Mouse (Mus musculus): ENCODE data around the gene Gm3667.
"Not testable (repeated sequence)": the region's sequence is repeated elsewhere in the genome, so short reads cannot be mapped to it uniquely, and the experiment has no call there.

- not testable (repeated sequence) for TF ChIP-seq CTCF (IDR thresholded peaks at IDR 0.05; ENCODE audit: control insufficient read depth, insufficient read depth, insufficient replicate concordance, low read depth, low read length); POLR2A (IDR thresholded peaks at IDR 0.05; ENCODE audit: control insufficient read depth, low read depth, low read length)
Observed at GRCm38 (mm10) chr14:6840211-6840610, 49.6 kb downstream of the Gm3667 start, which contains the start of gene Gm3642.

Measured in testis, adult 2 months (tissue).